Mouse (Mus musculus) cerebellum, adult 2 months (tissue): Measurements from ENCODE around the gene Rundc3b.

Experiments used
- CTCF ChIP-seq: fragments of 200-500 bp; IDR thresholded peaks from 2 replicates; pipeline ENCODE4 v1.5.1; 2011; ENCODE audit warnings: low read depth, mild to moderate bottlenecking, control low read depth, low read length, moderate library complexity, borderline replicate concordance; ENCODE audit not compliant: insufficient read depth
- POLR2A ChIP-seq: fragments of 200-500 bp; IDR thresholded peaks from 2 replicates; pipeline ENCODE4 v1.6.1; 2011; ENCODE audit warnings: low read length, control low read depth, borderline replicate concordance; ENCODE audit not compliant: insufficient read depth

DNA sequence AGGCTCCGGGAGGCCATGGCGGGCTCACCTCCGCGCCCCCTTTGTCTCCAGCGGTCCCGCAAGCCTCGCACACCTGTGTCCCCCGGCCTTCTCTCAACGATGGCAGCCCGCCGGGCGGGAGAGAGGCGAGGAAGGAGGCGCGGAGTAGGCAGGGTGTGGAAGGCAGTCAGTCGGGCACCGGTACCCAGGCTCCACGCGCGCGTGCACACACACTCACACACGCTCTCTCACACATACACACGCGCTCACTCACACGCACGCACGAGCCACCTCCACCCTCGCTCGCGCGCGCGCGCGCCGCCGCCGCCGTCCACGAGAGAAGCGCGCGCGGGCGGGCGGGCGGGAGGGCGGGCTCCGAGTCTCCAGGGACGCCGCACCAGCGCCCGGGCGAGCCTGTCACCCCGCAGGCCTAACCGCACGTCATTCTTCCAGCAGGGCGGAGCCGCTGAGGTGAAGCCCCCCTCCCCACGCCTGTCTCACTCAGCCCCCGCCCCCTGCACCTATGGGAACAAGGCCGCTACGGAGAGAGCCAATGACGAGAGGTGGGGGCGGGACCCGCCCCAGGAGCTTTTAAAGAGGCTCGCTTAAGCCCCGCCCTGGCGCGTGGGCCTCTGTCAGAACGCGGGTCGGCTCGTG lies at the start of gene Rundc3b:
- TF ChIP-seq CTCF (no peak), POLR2A (peak; percentile 55)
